Mouse (Mus musculus) spleen, postnatal 36 days (tissue): ENCODE measurements around the gene Prkca.

Experiments used
- DNase-seq, 2 experiments: peaks; one replicate each; pipeline ENCODE4 v3.0.0; 2022; ENCODE audit warnings: low spot score in 2 of 2, mixed read lengths in 1 of 2

Prkca gene

GRCm38 (mm10) chr11:108064401-108064800 lies 279.3 kb downstream of the Prkca start:
- no peak for DNase-seq

GRCm38 (mm10) chr11:108063096-108063495 lies 280.6 kb downstream of the Prkca start:
- no peak for DNase-seq

- no peak for DNase-seq
These were observed 281.9 kb downstream of the Prkca start for GRCm38 (mm10) chr11:108061571-108062479.

GRCm38 (mm10) chr11:108057138-108057537 lies 286.6 kb downstream of the Prkca start:
- DNase-seq = no peak

GRCm38 (mm10) chr11:108054647-108055046 lies 289.1 kb downstream of the Prkca start:
- DNase-seq = no peak

GRCm38 (mm10) chr11:108053746-108054145 lies 290.0 kb downstream of the Prkca start:
- DNase-seq = no peak

GRCm38 (mm10) chr11:108041669-108042068 lies 302.1 kb downstream of the Prkca start:
- DNase-seq = no peak

GRCm38 (mm10) chr11:108040823-108041222 lies 302.9 kb downstream of the Prkca start:
- no peak for DNase-seq

- DNase-seq = no peak
These were observed 304.0 kb downstream of the Prkca start for GRCm38 (mm10) chr11:108039761-108040160.

- DNase-seq = no peak
These were observed 304.7 kb downstream of the Prkca start for GRCm38 (mm10) chr11:108038989-108039388.

GRCm38 (mm10) chr11:108036339-108036738 lies 307.4 kb downstream of the Prkca start:
- no peak for DNase-seq

- DNase-seq = no peak
These were observed 308.0 kb downstream of the Prkca start for GRCm38 (mm10) chr11:108035761-108036160.

GRCm38 (mm10) chr11:108034376-108034775 lies 309.4 kb downstream of the Prkca start:
- DNase-seq = no peak

GRCm38 (mm10) chr11:108032568-108032967 lies 311.2 kb downstream of the Prkca start:
- DNase-seq = no peak

- no peak for DNase-seq
These were observed 312.6 kb downstream of the Prkca start for GRCm38 (mm10) chr11:108030956-108031604.

- no peak for DNase-seq
These were observed 314.4 kb downstream of the Prkca start for GRCm38 (mm10) chr11:108029321-108029720.

GRCm38 (mm10) chr11:108028398-108028797 lies 315.3 kb downstream of the Prkca start:
- DNase-seq = no peak

GRCm38 (mm10) chr11:108025726-108026425 lies 317.9 kb downstream of the Prkca start:
- no peak for DNase-seq

- peak; percentile 3 to 7 for DNase-seq
These were observed 320.5 kb downstream of the Prkca start for GRCm38 (mm10) chr11:108023188-108023587.

- no peak for DNase-seq
These were observed 322.8 kb downstream of the Prkca start for GRCm38 (mm10) chr11:108020889-108021288.

- no peak for DNase-seq
These were observed 328.4 kb downstream of the Prkca start for GRCm38 (mm10) chr11:108015284-108015683.

GRCm38 (mm10) chr11:108013390-108013789 lies 330.3 kb downstream of the Prkca start:
- no peak for DNase-seq
